ENCODE assay signal across 18 mouse cellular contexts in the genomic region with DNA sequence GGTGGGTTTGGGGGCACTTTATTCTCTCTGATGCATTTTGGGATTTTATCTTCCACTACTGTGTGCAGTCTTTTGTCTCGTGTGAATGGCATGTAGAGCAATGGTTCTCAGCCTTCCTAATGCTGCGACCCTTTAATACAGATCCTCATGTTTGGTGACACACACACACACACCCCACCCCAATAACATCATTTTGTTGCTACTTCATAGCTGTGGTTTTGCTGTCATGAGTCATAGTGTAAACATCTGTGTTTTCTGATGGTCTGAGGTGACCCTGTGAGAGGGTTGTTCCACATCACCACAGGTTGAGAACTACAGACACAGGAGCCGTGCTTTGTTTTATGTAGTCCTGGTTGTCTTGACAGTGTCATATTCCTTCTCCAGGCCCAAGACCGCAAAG. TPM values are rescaled to one million over a fixed set of nuclear protein-coding genes. Genes with fewer than 3 reads are reported as not detected.
DNase-seq lines count a peak whose midpoint lies in the region; ATAC-seq and TF ChIP-seq lines count a peak whose summit lies in the region.
"Had no signal": no experiment of that assay in that cellular context is flagged by ENCODE, and none has a peak within 500 bp of the region (broad histone marks: within the 10 kb centered on the region; RNA-seq: fewer than 3 reads in every experiment).

No protein-coding gene starts in this region.

- no peak overlapping the region for H3K9ac ChIP-seq in liver, embryonic 15.5 days
- H3K9ac ChIP-seq in stomach, postnatal 0 days (ENCODE audit: low read length), result no peak overlapping the region
- no peak overlapping the region for H3K9ac ChIP-seq in lung, postnatal 0 days (replicated peaks; ENCODE audit: low read depth)
- H3K9ac ChIP-seq: limb, embryonic 13.5 days; midbrain, embryonic 12.5 days; neural tube, embryonic 15.5 days had no signal

- H3K4me2 ChIP-seq in liver, embryonic 15.5 days, result no peak overlapping the region
- no peak overlapping the region for H3K4me2 ChIP-seq in stomach, postnatal 0 days (replicated peaks; ENCODE audit: low read depth)
- no peak overlapping the region for H3K4me2 ChIP-seq in lung, postnatal 0 days (replicated peaks; ENCODE audit: low read depth, low read length)
- H3K4me2 ChIP-seq: limb, embryonic 13.5 days; midbrain, embryonic 12.5 days; neural tube, embryonic 15.5 days had no signal

- 0 out of 2 replicates have a peak overlapping the region, but pooled peaks have one; percentile 25 for H3K27ac ChIP-seq in liver, embryonic 15.5 days (replicated peaks)
- no peak overlapping the region for H3K27ac ChIP-seq in stomach, postnatal 0 days (replicated peaks)
- H3K27ac ChIP-seq in lung, postnatal 0 days (ENCODE audit: low read length), result no peak overlapping the region
- H3K27ac ChIP-seq: heart, adult 2 months; hindbrain, postnatal 0 days; limb, embryonic 13.5 days; midbrain, embryonic 12.5 days; neural tube, embryonic 15.5 days had no signal

- H3K4me3 ChIP-seq in liver, embryonic 15.5 days (replicated peaks), result no peak overlapping the region
- no peak overlapping the region for H3K4me3 ChIP-seq in stomach, postnatal 0 days (ENCODE audit: low read depth, low read length)
- H3K4me3 ChIP-seq in lung, postnatal 0 days (ENCODE audit: low read depth, low read length), result no peak overlapping the region
- H3K4me3 ChIP-seq: erythroblast, embryonic 14.5 days; heart, adult 2 months; limb, embryonic 13.5 days; midbrain, embryonic 12.5 days; neural tube, embryonic 15.5 days had no signal

- no peak for TF ChIP-seq CTCF in stomach, postnatal 0 days (IDR thresholded peaks at IDR 0.05; ENCODE audit: low read depth)
- TF ChIP-seq CTCF in lung, postnatal 0 days (IDR thresholded peaks at IDR 0.05), result no peak

- no peaks in the 10 kb centered on the region for H3K27me3 ChIP-seq in liver, embryonic 15.5 days
- no peaks in the 10 kb centered on the region for H3K27me3 ChIP-seq in stomach, postnatal 0 days (ENCODE audit: control insufficient read depth, insufficient read depth, low read length)
- no peaks in the 10 kb centered on the region for H3K27me3 ChIP-seq in lung, postnatal 0 days (replicated peaks; ENCODE audit: insufficient read depth, low read length)
- H3K27me3 ChIP-seq: limb, embryonic 13.5 days; midbrain, embryonic 12.5 days; neural tube, embryonic 15.5 days had no signal

- ATAC-seq in liver, embryonic 15.5 days (ENCODE audit: insufficient read depth), result no peak
- peak; percentile 59; the same call in 1 of the 2 replicates for ATAC-seq in stomach, postnatal 0 days (ENCODE audit: low FRiP score, low TSS enrichment)
- no peak; the same call in 1 of the 2 replicates for ATAC-seq in lung, postnatal 0 days
- ATAC-seq: hindbrain, postnatal 0 days had no signal

- peak; percentile 38 for DNase-seq in thymus, postnatal 0 days (ENCODE audit: low spot score)
- no peak for DNase-seq in thymus, postnatal 36 days
- peak; percentile 79 for DNase-seq in Muller cell, postnatal 12 days (ENCODE audit: inconsistent ontology term)
- DNase-seq in stomach, postnatal 0 days (ENCODE audit: low spot score), result no peak
- no peak for DNase-seq in lung, postnatal 0 days (ENCODE audit: low spot score)
- no peak for DNase-seq in neural tube, embryonic 10.5 days (ENCODE audit: extremely low spot score, low spot score)
- no peak for DNase-seq in urinary bladder, postnatal 36 days (ENCODE audit: low spot score in 2 of 2)
- DNase-seq: cerebellum, adult 8-10 months; heart, adult 2 months; kidney, adult 9 months; right cerebral cortex, postnatal 14 days; thymus, postnatal 14 days had no signal

- peaks cover 70% of the 10 kb centered on the region for H3K4me1 ChIP-seq in liver, embryonic 15.5 days (replicated peaks)
- H3K4me1 ChIP-seq in stomach, postnatal 0 days (replicated peaks; ENCODE audit: control insufficient read depth, insufficient read depth), result peaks cover 3% of the 10 kb centered on the region; the same call in 1 of the 2 replicates
- H3K4me1 ChIP-seq in lung, postnatal 0 days (ENCODE audit: insufficient read depth, low read depth, low read length), result peaks cover 8% of the 10 kb centered on the region; the same call in 1 of the 2 replicates

- WGBS in liver, embryonic 15.5 days (ENCODE audit: insufficient replicate concordance), result 49% methylated on average over 4 of the region's 4 CpGs
- WGBS in stomach, postnatal 0 days, result 72% methylated on average over 4 of the region's 4 CpGs
- WGBS in lung, postnatal 0 days, result 72% methylated on average over 4 of the region's 4 CpGs

- H3K9me3 ChIP-seq in liver, embryonic 15.5 days (replicated peaks), result no peaks in the 10 kb centered on the region
- H3K9me3 ChIP-seq in stomach, postnatal 0 days (ENCODE audit: control insufficient read depth, low read length), result no peaks in the 10 kb centered on the region
- no peaks in the 10 kb centered on the region for H3K9me3 ChIP-seq in lung, postnatal 0 days (ENCODE audit: low read length)
- H3K9me3 ChIP-seq: limb, embryonic 13.5 days; midbrain, embryonic 12.5 days; neural tube, embryonic 15.5 days had no signal

- no peak for TF ChIP-seq EP300 in stomach, postnatal 0 days (optimal IDR thresholded peaks at IDR 0.05)
- no peak for TF ChIP-seq EP300 in lung, postnatal 0 days (IDR thresholded peaks at IDR 0.05)

- H3K36me3 ChIP-seq in liver, embryonic 15.5 days (replicated peaks), result peaks cover 23% of the 10 kb centered on the region
- no peaks in the 10 kb centered on the region for H3K36me3 ChIP-seq in stomach, postnatal 0 days (ENCODE audit: control insufficient read depth, insufficient read depth, low read length)
- H3K36me3 ChIP-seq in lung, postnatal 0 days (ENCODE audit: insufficient read depth, low read length), result no peaks in the 10 kb centered on the region; the same call in 1 of the 2 replicates

RNA-seq across cellular contexts. Expression of gene Ugcg, which starts 15.6 kb away (rescaled TPM):
- polyA plus RNA-seq in thymus, postnatal 0 days (2015; fragmentation: Nextera tagmentation; extraction: Ambion mirVana), result 21.8 and 29.2 TPM in 2 replicates
- polyA plus RNA-seq in liver, embryonic 15.5 days (2015; fragmentation: Nextera tagmentation; extraction: Ambion mirVana), result 5.0 and 5.6 TPM in 2 replicates
- 18.9 and 19.0 TPM in 2 replicates for polyA plus RNA-seq in stomach, postnatal 0 days (2015; fragmentation: Nextera tagmentation; extraction: Ambion mirVana)
- 13.8 and 16.2 TPM in 2 replicates for polyA plus RNA-seq in lung, postnatal 0 days (2015; fragmentation: Nextera tagmentation; extraction: Ambion mirVana)

Comparison
In these comparisons a context has a peak if more than half of its experiments do, and no peak if none do; other contexts are left out.
1. DNase-seq: peak in thymus, postnatal 0 days (single experiment) and Muller cell, postnatal 12 days (single experiment); none in thymus, postnatal 36 days (0 of 2), stomach, postnatal 0 days (single experiment), lung, postnatal 0 days (single experiment), neural tube, embryonic 10.5 days (single experiment) and urinary bladder, postnatal 36 days (0 of 2).